Comparison of ENCODE assay signal across 22 mouse cellular contexts in the genomic region with DNA sequence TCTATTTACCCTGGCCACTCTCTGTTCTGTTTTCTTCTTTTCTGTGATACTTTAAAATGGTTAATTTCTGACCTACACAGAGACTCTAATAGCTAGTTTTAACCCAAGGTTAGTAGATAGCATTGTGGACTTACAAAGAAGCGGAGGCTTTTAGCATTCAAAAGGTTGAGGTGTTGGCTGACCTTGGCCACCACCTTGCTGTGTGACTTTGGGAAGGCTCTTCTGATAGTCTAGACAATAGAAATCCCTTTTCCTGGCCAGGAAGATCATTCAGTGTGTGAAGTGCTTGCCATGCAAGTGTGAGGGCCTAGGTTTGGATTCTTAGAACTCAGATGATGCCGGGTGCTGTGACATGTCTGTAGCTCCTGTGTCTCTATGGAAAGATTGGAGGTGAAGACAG.
A peak's percentile ranks its signal among the peaks of the same experiment; 100 is the strongest.
DNase-seq lines count a peak whose midpoint lies in the region; TF ChIP-seq lines count a peak whose summit lies in the region.
"Had no signal": no experiment of that assay in that cellular context is flagged by ENCODE, and none has a peak within 500 bp of the region (broad histone marks: within the 10 kb centered on the region; RNA-seq: fewer than 3 reads in every experiment).

No protein-coding gene starts in this region.

- H3K4me1 ChIP-seq in embryonic facial prominence, embryonic 10.5 days: peaks cover 4% of the 10 kb centered on the region

- H3K27ac ChIP-seq in gastrocnemius, adult 2 months: no peak overlapping the region
- H3K27ac ChIP-seq in embryonic facial prominence, embryonic 10.5 days (replicated peaks): no peak overlapping the region

- DNase-seq in ES-CJ7 (ENCODE audit: low read depth, low spot score) (peak; percentile 52), R1 (ENCODE audit: low read depth, low spot score) (peak; percentile 21), ZHBTc4 (ENCODE audit: low read depth, low spot score) (peak; percentile 57)
- DNase-seq in heart, postnatal 36 days: no peak
- no peak for DNase-seq in gastrocnemius, adult 2 months
- DNase-seq in embryonic facial prominence, embryonic 10.5 days (ENCODE audit: low spot score): no peak
- DNase-seq: adrenal gland, adult 2 months; adrenal gland, adult 8-10 months; adrenal gland, postnatal 10 days; adrenal gland, postnatal 14 days; adrenal gland, postnatal 25 days; adrenal gland, postnatal 36 days; B cell, adult 2 months; cerebellum, adult 11 months; cerebellum, adult 11-12 months; cerebellum, adult 18-20 months; cerebellum, adult 2 months; cerebellum, adult 8-10 months; cerebellum, adult 9-10 months had no signal

- H3K36me3 ChIP-seq in embryonic facial prominence, embryonic 10.5 days (replicated peaks): no peaks in the 10 kb centered on the region
- H3K36me3 ChIP-seq: G1E had no signal

- TF ChIP-seq CTCF in gastrocnemius, adult 2 months (IDR thresholded peaks at IDR 0.05): no peak

- intact Hi-C loops in heart, postnatal 36 days (cut with DNase I): loop anchor here (10.0 kb wide), 1 partner anchor 758 kb away; no protein-coding TSS in a partner anchor
- intact Hi-C loops in gastrocnemius, adult 2 months (cut with DNase I): loop anchor here (10.0 kb wide), 2 partner anchors 378 to 598 kb away; no protein-coding TSS in a partner anchor

- H3K27me3 ChIP-seq in embryonic facial prominence, embryonic 10.5 days (replicated peaks; ENCODE audit: low read depth, poor library complexity, severe bottlenecking): peaks cover 9% of the 10 kb centered on the region
- H3K27me3 ChIP-seq: CH12.LX, Patski had no signal

- WGBS in embryonic facial prominence, embryonic 10.5 days: 91% methylated on average over 2 of the region's 2 CpGs

- no peaks in the 10 kb centered on the region for H3K9me3 ChIP-seq in embryonic facial prominence, embryonic 10.5 days
- H3K9me3 ChIP-seq: G1E had no signal

- H3K4me3 ChIP-seq in gastrocnemius, adult 2 months: no peak overlapping the region
- H3K4me3 ChIP-seq in embryonic facial prominence, embryonic 10.5 days: no peak overlapping the region

Comparison
In these comparisons a context has a peak if more than half of its experiments do, and no peak if none do; other contexts are left out.
1. DNase-seq: peak in ES-CJ7 (single experiment), R1 (single experiment) and ZHBTc4 (single experiment); none in heart, postnatal 36 days (0 of 2), gastrocnemius, adult 2 months (single experiment) and embryonic facial prominence, embryonic 10.5 days (single experiment).